Mouse (Mus musculus) limb, embryonic 10.5 days (tissue): ENCODE results near the gene Wfdc1. TPM values are rescaled to one million over a fixed set of nuclear protein-coding genes. Genes with fewer than 3 reads are reported as not detected.
A peak's percentile ranks its signal among the peaks of the same experiment; 100 is the strongest.

Experiments used
- DNase-seq: peaks from one replicate; pipeline ENCODE4 v3.0.0-alpha.2; 2017; ENCODE audit warnings: low spot score
- H3K27ac ChIP-seq: fragments of 300-500 bp; sonication (generic); 2 replicates; pipeline ENCODE4 v1.5.1; 2016; ENCODE audit warnings: mild to moderate bottlenecking
- H3K27me3 ChIP-seq: fragments of 300-500 bp; sonication (generic); 2 replicates; pipeline ENCODE4 v1.6.1; 2016; ENCODE audit warnings: low read depth, mild to moderate bottlenecking; ENCODE audit not compliant: poor library complexity, severe bottlenecking
- H3K36me3 ChIP-seq: fragments of 300-500 bp; sonication (generic); 2 replicates; pipeline ENCODE4 v1.6.1; 2016; ENCODE audit warnings: mild to moderate bottlenecking, moderate library complexity
- H3K4me1 ChIP-seq: fragments of 300-500 bp; sonication (generic); 2 replicates; pipeline ENCODE4 v1.6.1; 2016
- H3K4me3 ChIP-seq: fragments of 300-500 bp; sonication (generic); 2 replicates; pipeline ENCODE4 v1.5.1; 2016; ENCODE audit warnings: mild to moderate bottlenecking, moderate library complexity
- H3K9me3 ChIP-seq: fragments of 300-500 bp; sonication (generic); replicated peaks from 2 replicates; pipeline ENCODE4 v1.6.1; 2016; ENCODE audit warnings: mild to moderate bottlenecking
- WGBS: fragments of 180-500 bp; shearing (Covaris S2); methylation state at CpG from one replicate; pipeline ENCODE4 v1.1.7; 2016; 5-methylcytosine and 5-hydroxymethylcytosine counted together
- polyA plus RNA-seq: library from polyadenylated mRNA; unstranded; fragments of >200 nt; fragmentation: Nextera tagmentation; extraction: Ambion mirVana; gene quantifications from 2 replicates; pipeline ENCODE4 v1.2.1, GENCODE M21; 2016

Gene Wfdc1
- polyA plus RNA-seq, 1 experiment from 2014 or later, result 0.10 TPM

GRCm38 (mm10) chr8:119708471-119708870, 42.3 kb downstream of the Wfdc1 start:
- no peaks in the 10 kb centered on the region for H3K9me3 ChIP-seq
- WGBS, result 89% methylated on average over 8 of the region's 8 CpGs
- no peaks in the 10 kb centered on the region for H3K36me3 ChIP-seq
- no peak for DNase-seq
- H3K27me3 ChIP-seq, result no peaks in the 10 kb centered on the region; the same call in 1 of the 2 replicates
- H3K27ac ChIP-seq, result no peak overlapping the region; the same call in 1 of the 2 replicates
- H3K4me3 ChIP-seq, result no peak overlapping the region
- H3K4me1 ChIP-seq, result peaks cover 15% of the 10 kb centered on the region

- H3K9me3 ChIP-seq, result no peaks in the 10 kb centered on the region
- H3K27ac ChIP-seq, result no peak overlapping the region; the same call in 1 of the 2 replicates
- DNase-seq, result no peak
- WGBS, result 71% methylated on average over 14 of the region's 14 CpGs
- H3K4me3 ChIP-seq, result no peak overlapping the region
- H3K4me1 ChIP-seq, result peaks cover 15% of the 10 kb centered on the region
- no peaks in the 10 kb centered on the region; the same call in 1 of the 2 replicates for H3K27me3 ChIP-seq
- no peaks in the 10 kb centered on the region for H3K36me3 ChIP-seq
Observed at GRCm38 (mm10) chr8:119708878-119709702, 42.9 kb downstream of the Wfdc1 start.

DNA sequence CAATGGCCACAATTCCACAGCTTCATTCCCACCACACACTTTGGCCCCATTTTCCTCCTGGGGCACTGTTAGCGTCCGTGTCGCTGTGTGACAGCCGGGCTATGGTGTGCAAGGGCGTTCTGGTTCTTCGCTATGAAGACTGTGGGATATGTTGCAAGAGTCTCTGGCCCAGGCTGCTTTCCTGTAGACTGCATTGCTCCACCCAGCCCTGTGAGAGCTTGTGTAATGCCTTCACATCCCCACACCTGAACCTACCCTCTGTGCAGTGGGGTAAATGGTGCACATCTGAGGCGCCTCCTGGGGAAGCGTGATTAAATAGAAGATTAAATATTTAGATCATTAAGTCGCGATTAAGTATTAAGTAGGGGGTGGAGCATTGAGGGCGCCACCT, 43.5 kb downstream of the Wfdc1 start:
- no peak overlapping the region for H3K4me3 ChIP-seq
- DNase-seq, result no peak
- H3K27me3 ChIP-seq, result no peaks in the 10 kb centered on the region; the same call in 1 of the 2 replicates
- H3K9me3 ChIP-seq, result no peaks in the 10 kb centered on the region
- H3K27ac ChIP-seq, result no peak overlapping the region
- H3K4me1 ChIP-seq, result peaks cover 15% of the 10 kb centered on the region
- H3K36me3 ChIP-seq, result no peaks in the 10 kb centered on the region
- 87% methylated on average over 11 of the region's 11 CpGs for WGBS

DNA sequence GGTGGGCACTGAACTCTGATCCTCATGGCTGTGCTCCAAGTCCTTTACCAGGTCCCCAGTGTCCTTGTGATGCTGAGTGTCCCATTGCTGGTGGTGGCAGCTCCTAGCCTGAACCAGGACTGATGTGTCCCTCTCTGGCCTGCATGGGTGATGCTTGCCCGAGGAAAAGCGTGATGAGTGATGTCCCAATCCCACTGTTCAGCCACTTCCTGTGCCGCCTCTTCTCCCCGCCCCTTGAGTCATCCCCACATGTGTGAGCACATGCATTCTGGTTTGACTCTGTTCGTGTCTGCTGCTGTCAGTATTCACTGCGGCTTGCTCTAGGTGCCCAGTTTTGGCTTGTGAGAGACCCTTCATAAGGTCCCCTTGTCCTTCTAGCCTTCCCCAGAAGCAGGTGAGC, 46.1 kb downstream of the Wfdc1 start:
- H3K27ac ChIP-seq, result no peak overlapping the region
- no peaks in the 10 kb centered on the region for H3K36me3 ChIP-seq
- DNase-seq, result no peak
- peaks cover 15% of the 10 kb centered on the region for H3K4me1 ChIP-seq
- no peaks in the 10 kb centered on the region for H3K9me3 ChIP-seq
- H3K27me3 ChIP-seq, result peaks cover 6% of the 10 kb centered on the region; the same call in 1 of the 2 replicates
- H3K4me3 ChIP-seq, result no peak overlapping the region
- WGBS, result 79% methylated on average over 6 of the region's 6 CpGs

GRCm38 (mm10) chr8:119713421-119713820, 47.3 kb downstream of the Wfdc1 start:
- Histone ChIP-seq H3K4me3 (no peak overlapping the region), H3K36me3 (no peaks in the 10 kb centered on the region), H3K4me1 (peaks cover 15% of the 10 kb centered on the region), H3K9me3 (no peaks in the 10 kb centered on the region), H3K27ac (no peak overlapping the region), H3K27me3 (peaks cover 6% of the 10 kb centered on the region; the same call in 1 of the 2 replicates)
- 90% methylated on average over 5 of the region's 5 CpGs for WGBS
- no peak for DNase-seq

GRCm38 (mm10) chr8:119715221-119715620, 49.1 kb downstream of the Wfdc1 start:
- Histone ChIP-seq H3K36me3 (no peaks in the 10 kb centered on the region), H3K4me1 (peaks cover 13% of the 10 kb centered on the region), H3K27ac (no peak overlapping the region), H3K9me3 (no peaks in the 10 kb centered on the region), H3K27me3 (peaks cover 6% of the 10 kb centered on the region; the same call in 1 of the 2 replicates), H3K4me3 (no peak overlapping the region)
- WGBS, result 80% methylated on average over 12 of the region's 12 CpGs
- no peak for DNase-seq

GRCm38 (mm10) chr8:119716730-119717299, 50.6 kb downstream of the Wfdc1 start:
- no peak for DNase-seq
- Histone ChIP-seq H3K4me1 (peaks cover 12% of the 10 kb centered on the region), H3K4me3 (no peak overlapping the region), H3K9me3 (no peaks in the 10 kb centered on the region), H3K36me3 (no peaks in the 10 kb centered on the region), H3K27me3 (peaks cover 6% of the 10 kb centered on the region; the same call in 1 of the 2 replicates), H3K27ac (no peak overlapping the region)

DNA sequence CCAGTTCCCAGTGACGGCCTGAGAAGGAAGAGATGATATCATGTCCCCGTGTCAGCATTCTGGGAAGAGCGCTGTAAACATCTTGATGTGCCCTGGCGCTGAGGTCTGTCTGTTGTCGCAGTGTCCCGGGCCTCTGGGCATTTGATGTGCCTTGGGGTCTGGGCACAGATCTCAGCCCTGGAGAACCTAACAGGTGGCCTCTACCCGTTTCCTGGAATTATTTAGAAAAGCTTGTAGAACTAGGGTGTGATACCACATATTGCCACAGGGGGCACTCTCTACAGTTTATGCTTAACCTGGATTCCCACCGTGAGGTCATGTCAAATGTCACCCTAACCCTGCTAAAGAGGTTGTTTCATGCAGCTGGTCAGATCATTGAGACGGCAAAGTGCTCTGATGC, 51.6 kb downstream of the Wfdc1 start:
- H3K36me3 ChIP-seq, result no peaks in the 10 kb centered on the region
- DNase-seq, result peak; percentile 41

DNA sequence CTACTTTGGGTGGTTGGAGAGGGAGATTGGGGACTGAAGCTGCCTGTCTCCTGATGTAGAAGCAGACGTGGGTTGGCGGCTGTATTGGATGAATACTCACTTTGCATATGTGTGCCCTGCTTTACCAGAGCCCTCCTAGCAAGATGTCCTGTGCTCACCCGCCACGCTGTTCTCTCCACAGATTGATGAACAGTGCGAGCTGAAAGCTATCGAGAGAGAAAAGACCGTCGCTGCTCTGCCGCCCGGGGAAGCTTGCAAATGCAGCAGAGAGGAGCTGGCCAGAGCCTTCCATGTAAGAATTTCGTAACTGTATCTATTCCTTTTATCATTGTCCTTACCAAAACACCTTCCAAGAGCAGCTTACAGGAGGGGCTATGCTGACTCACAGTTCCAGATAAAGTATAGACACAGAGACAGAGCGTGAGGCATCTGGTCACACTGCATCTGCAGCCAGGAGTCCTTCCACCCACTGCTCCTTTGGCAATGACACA, 52.9 kb downstream of the Wfdc1 start:
- peaks cover 12% of the 10 kb centered on the region for H3K4me1 ChIP-seq
- no peaks in the 10 kb centered on the region for H3K9me3 ChIP-seq
- WGBS, result 78% methylated on average over 12 of the region's 12 CpGs
- H3K4me3 ChIP-seq, result no peak overlapping the region
- no peak overlapping the region for H3K27ac ChIP-seq
- no peak for DNase-seq
- H3K36me3 ChIP-seq, result no peaks in the 10 kb centered on the region
- 0 out of 2 replicates have a peak, but pooled peaks cover 9% of the 10 kb centered on the region for H3K27me3 ChIP-seq

More for the DNA sequence above, 51.6 kb downstream of the Wfdc1 start:
- H3K4me1 ChIP-seq, result peaks cover 12% of the 10 kb centered on the region
- H3K9me3 ChIP-seq, result no peaks in the 10 kb centered on the region
- peaks cover 6% of the 10 kb centered on the region; the same call in 1 of the 2 replicates for H3K27me3 ChIP-seq
- 65% methylated on average over 9 of the region's 9 CpGs for WGBS
- no peak overlapping the region for H3K4me3 ChIP-seq
- no peak overlapping the region for H3K27ac ChIP-seq

DNA sequence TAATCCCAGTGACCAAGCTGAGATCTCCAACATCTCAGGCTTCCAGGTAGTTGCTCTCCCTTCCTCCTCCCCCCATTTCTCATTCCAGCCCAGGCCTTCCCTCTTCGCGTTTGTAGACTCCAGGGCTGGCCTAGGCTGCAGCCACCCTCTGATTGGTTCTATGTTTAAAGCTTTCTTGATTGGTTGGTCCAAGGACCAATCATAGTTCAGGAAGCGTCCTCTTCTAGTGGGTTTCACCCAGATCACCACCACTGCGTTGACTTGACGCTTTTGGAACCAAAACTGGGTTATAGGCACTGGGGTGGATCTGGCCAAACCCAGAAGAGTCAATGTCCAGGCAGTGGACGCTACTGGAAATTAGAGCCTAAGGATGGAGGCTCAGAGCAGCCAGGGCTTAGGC, 56.2 kb downstream of the Wfdc1 start:
- Histone ChIP-seq H3K27ac (no peak overlapping the region), H3K4me1 (peaks cover 12% of the 10 kb centered on the region), H3K36me3 (no peaks in the 10 kb centered on the region), H3K9me3 (no peaks in the 10 kb centered on the region), H3K4me3 (no peak overlapping the region), H3K27me3 (0 out of 2 replicates have a peak, but pooled peaks cover 9% of the 10 kb centered on the region)
- DNase-seq, result no peak
- WGBS, result 52% methylated on average over 6 of the region's 6 CpGs

- peaks cover 12% of the 10 kb centered on the region for H3K4me1 ChIP-seq
- DNase-seq, result no peak
- H3K27me3 ChIP-seq, result 0 out of 2 replicates have a peak, but pooled peaks cover 9% of the 10 kb centered on the region
- H3K9me3 ChIP-seq, result no peaks in the 10 kb centered on the region
- no peaks in the 10 kb centered on the region for H3K36me3 ChIP-seq
- H3K4me3 ChIP-seq, result no peak overlapping the region
- H3K27ac ChIP-seq, result no peak overlapping the region
- WGBS, result 69% methylated on average over 4 of the region's 4 CpGs
Observed at GRCm38 (mm10) chr8:119723676-119724075, 57.5 kb downstream of the Wfdc1 start.

GRCm38 (mm10) chr8:119724596-119724995, 58.4 kb downstream of the Wfdc1 start:
- H3K4me1 ChIP-seq, result peaks cover 8% of the 10 kb centered on the region
- H3K27me3 ChIP-seq, result 0 out of 2 replicates have a peak, but pooled peaks cover 9% of the 10 kb centered on the region
- DNase-seq, result no peak
- no peak overlapping the region for H3K4me3 ChIP-seq
- WGBS, result 83% methylated on average over 6 of the region's 6 CpGs
- no peaks in the 10 kb centered on the region for H3K36me3 ChIP-seq
- no peak overlapping the region for H3K27ac ChIP-seq
- no peaks in the 10 kb centered on the region for H3K9me3 ChIP-seq

DNA sequence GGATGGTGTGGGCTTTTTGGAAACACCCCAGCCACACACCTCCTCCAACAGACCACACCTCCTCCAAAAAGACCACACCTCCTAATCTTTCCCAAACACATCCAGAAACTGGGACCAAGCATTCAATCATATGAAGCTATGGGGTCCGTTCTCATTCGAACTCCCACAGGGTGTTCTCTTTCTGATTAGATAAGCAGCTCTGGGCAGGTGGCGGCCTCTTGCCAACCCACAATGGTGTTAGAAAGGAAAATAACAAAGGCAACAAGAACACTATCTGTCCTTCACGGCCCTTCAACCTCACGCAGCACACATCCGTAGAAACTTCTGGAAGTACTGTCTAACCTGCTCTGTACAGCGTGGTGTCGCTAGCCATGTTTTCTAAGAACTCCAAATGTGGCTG, 60.9 kb downstream of the Wfdc1 start:
- WGBS, result 94% methylated on average over 8 of the region's 8 CpGs
- no peak for DNase-seq
- Histone ChIP-seq H3K4me3 (no peak overlapping the region), H3K9me3 (no peaks in the 10 kb centered on the region), H3K27me3 (0 out of 2 replicates have a peak, but pooled peaks cover 9% of the 10 kb centered on the region), H3K4me1 (0 out of 2 replicates have a peak, but pooled peaks cover 3% of the 10 kb centered on the region), H3K27ac (no peak overlapping the region), H3K36me3 (no peaks in the 10 kb centered on the region)
